Mouse (Mus musculus) cerebellum, postnatal 10 days (tissue): ENCODE results near the gene Nubp1.

Source experiments
- DNase-seq, 2 experiments: peaks; one replicate each; pipeline ENCODE4 v3.0.0; 2021; ENCODE audit warnings: mixed read lengths in 2 of 2

Nubp1 gene

DNA sequence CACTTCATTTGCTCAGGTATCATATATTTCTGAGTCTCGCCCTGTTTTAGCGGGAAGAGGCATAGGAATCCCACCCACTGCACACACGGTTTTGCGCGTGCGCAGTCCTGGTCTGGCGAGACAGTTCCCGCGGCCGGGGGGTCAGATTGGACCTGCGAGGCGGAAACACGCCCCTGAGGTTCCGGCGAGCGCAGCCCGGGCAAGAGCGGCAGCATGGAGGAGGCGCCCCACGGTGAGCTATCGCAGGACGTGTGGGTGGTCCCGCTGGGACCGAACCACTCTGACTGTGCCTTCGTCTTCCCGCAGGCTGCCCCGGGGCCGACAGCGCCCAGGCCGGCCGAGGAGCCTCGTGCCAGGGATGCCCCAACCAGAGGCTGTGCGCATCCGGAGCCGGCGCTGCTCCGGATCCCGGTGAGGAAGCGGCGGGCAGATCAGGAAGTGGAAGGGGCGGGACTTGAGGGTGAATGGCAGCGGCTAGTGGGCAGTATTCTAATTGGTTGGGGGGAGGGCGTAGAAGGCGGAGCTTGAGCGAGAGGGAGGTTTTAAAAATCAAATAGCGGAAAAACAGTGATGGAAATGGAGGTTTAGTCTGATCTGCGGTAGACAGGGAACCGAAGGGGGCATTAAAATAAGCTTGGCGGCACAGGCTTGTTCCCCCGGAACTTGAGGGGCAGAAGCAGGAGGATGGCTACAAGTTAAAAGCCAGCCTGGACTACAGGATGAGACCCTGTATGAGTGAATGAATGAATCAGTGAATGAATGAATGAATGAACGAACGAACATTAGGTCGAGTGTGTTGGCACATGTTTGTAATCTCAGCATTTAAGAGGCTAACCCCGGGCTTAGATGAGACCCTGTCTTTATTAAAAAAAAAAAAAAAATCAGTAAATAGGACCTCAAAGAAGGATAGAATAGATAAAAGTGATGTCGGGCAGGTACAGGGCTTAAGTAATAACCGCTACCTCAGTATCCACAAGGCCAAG is at the start of gene Nubp1:
TSS of gene Nubp1 (plus strand) at position 185 of the 983 bp plus-strand sequence.
- DNase-seq: peak; percentile 96 to 98

DNA sequence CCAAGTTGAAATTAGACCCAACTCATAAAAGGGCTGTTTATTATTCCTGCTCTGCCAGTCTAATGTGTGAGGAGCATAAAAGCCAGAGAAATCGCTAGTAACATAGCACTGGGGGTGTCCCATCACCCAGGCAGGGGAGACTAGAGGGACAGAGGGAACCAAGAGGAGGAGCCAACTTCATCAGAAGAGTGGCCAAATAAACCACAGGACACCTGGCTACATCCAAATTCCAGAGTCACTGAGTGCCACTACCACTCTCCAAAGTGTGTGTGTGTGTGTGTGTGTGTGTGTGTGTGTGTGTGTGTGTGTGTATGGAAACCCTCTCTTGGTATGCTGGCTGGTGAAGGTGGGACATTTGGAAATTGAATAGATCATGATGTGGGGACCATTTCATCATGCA is 48.7 kb upstream of the Nubp1 start:
- peak; percentile 60 to 72 for DNase-seq

DNA sequence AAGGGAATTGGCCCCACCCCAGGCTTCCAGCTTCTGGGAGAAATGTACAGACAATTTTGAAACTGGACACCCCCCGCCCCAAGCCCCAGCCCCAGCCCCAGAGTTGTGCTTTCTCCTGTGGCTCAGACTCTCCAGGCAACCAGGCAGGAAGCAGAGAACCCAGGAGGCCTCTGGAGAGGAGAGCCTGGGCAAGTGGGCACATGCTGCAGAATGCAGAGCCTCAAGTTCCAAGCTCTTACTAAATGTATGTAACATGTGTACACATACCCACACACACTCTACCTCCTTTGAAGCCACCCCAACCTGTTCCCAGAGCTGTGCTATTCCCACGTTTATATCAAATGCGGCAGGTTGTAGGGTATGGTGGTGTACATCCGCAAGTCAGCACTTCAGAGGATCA is 46.0 kb upstream of the Nubp1 start:
- no peak for DNase-seq

GRCm38 (mm10) chr16:10366240-10367217 is 45.2 kb upstream of the Nubp1 start:
- DNase-seq: peak; percentile 46 to 66

DNA sequence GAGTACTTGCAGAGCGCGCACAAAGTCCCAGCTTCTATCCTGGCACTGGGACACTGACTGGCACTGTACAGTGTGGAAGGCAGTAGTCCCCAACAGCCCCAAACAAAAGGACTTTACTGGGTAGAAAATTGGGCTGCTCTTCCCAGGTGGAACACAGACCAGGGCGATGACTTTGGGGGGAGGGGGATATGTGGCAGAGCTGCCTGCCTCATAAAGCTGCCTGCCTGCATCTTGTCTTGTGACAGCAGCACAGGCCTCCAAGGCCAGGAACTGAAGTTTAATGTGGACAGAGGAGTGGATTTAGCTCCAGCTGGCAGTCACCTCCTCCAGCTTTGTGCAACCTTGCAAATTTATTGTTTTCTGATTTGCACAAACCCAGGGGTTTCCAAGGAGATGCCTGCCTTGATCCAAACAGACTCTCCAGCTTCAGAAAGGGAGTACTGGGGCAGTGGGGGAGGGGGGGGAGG is 42.2 kb upstream of the Nubp1 start:
- DNase-seq: peak; percentile 46 to 53

- DNase-seq: peak; percentile 28 to 43
These were observed 41.8 kb upstream of the Nubp1 start for GRCm38 (mm10) chr16:10369996-10370395.

DNA sequence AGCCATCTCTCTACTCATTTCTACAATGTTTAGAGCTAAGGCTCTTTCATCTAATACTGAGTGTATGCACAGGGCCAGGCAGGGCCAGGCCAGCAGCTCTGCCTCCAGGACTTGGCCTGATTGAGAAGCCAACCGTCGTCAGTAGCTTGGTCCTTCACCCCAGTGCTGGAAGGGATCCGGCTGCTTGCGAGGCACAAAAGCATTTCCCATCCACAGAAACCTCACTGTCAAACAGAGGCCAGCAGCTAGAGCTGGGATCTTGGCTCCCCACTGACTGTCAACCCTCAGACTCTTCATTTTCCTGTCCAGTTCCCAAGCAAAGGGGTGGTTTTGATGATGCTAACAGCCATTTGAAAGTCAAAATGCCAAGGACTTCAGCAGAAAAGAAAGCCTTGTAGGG is 39.4 kb upstream of the Nubp1 start:
- peak; percentile 17 to 38 for DNase-seq

- peak; percentile 69 to 76 for DNase-seq
These were observed 37.3 kb upstream of the Nubp1 start for GRCm38 (mm10) chr16:10374254-10375011.

GRCm38 (mm10) chr16:10377286-10377685 is 34.5 kb upstream of the Nubp1 start:
- DNase-seq: no peak

DNA sequence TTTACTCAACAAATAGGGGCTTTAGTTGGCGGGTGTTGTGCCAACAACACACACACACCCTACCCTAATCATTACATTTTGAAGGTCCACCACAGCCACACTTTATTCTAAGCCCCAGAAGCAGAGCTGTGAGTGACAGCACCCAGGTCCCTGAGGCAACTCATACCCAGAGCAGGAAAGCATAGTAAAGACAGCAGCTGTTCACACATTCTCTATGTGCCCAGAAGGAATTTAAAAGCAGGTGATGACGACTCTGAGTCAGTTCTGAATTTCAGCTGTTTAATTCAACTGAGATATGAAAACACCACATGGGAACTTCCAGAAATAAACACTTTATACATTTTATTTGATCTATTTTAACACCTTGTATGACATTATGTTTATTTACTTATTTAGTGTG is 32.2 kb upstream of the Nubp1 start:
- no peak for DNase-seq

- DNase-seq: peak in 1 of 2 experiments; percentile 22
These were observed 27.7 kb upstream of the Nubp1 start for GRCm38 (mm10) chr16:10384060-10384497.

GRCm38 (mm10) chr16:10384544-10384943 is 27.2 kb upstream of the Nubp1 start:
- no peak for DNase-seq

GRCm38 (mm10) chr16:10385261-10385660 is 26.5 kb upstream of the Nubp1 start:
- no peak for DNase-seq

DNA sequence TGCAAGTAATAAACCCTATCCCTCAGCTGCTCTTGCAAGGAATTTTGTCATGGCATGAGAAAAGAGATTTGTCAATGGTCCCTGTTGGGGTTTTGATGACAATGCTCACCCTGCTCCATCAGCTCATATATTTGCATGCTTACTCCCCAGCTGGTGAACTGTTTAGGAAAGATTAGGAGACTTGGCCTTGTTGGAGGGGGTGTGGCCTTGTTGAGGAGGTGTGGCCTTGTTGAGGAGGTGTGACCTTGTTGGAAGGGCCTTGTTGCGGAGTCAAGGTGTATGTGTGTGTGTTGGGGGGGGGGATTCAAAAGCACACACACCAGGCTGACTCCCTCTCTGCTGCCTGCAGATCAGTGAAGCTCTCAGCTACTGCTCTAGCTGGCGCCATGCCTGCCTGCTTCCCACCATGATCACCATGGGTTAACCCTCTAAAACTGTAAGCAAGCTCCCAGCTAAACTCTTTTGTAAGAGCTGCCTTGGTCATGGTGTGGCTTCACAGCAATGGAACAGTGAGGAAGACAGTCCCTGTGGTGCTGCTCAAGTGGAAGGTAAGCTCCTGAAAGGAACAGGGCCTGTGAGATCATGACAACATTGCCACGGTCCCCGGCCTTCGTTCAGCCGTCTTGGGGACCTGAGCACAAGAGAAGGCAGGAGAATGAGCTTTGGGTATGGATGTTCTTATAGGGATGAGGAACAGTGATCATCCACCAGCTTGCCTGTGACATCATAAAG is 22.9 kb upstream of the Nubp1 start:
- no peak for DNase-seq

DNA sequence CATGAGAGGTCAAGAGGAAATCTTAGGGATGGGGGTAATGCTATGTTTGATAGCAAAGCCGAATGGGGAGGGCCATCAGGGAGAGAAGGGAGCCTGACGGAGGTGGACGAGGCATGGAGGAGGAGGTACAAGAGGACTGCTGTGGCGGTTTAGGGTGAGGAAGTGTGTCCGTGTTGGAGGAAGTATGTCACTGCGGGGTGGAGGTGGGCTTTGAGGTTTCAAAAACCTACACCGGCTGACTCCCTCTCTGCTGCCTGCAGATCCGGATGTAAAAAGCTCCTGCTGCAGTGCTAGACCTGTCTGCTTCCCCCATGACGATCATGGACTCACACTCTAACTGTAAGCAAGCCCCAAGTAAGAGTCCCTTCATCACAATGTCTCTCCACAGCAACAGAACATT is 19.2 kb upstream of the Nubp1 start:
- DNase-seq: no peak

- peak; percentile 64 to 71 for DNase-seq
These were observed 16.8 kb upstream of the Nubp1 start, which contains the start of gene Tekt5 for GRCm38 (mm10) chr16:10394699-10395540. Tekt5 (minus strand) TSS chr16:10395490.

DNA sequence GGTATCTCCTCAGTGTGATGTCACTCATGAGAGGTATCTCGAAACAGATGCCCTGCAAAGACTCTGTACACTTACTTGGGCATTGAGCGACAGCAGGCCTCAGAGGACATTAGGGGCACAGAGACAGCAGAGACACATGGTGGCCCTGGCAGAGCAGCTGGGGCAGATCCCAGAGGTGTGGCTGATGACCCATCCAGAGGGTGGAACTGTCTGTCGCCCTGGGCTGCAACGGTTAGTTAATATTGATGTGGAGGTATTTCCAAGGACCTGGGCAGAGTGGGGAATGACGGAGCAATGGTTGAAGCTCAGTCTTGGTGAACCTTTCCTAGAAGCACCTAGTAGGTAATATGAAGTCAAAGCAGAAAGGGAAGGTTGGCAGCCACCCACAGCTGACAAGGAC is 13.0 kb upstream of the Nubp1 start:
- DNase-seq: no peak

GRCm38 (mm10) chr16:10399160-10399559 is 12.6 kb upstream of the Nubp1 start:
- peak; percentile 92 to 94 for DNase-seq

DNA sequence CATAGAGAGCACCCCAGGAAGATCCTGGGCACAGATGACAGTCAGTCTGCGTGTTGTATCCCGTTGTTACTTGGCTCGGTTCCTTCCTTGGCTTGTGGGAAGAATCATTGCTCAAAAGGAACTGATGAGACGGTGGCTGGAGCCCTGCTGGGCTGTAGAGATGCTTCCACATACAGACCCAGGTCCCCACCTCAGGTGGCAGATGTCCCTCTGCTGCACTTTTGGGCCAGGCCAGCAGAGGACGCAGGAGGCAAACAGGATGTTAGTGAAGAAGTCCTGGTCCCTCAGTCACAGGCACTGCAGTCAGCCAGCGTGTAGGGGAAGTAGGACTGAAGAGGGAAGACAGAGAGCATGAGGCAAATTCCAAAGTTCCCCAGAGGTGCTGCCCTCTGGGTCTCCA is 4.2 kb downstream of the Nubp1 start:
- DNase-seq: peak; percentile 78 to 80

GRCm38 (mm10) chr16:10416866-10417265 is 5.1 kb downstream of the Nubp1 start:
- DNase-seq: peak in 1 of 2 experiments; percentile 33
